Mouse (Mus musculus) olfactory bulb, adult 2 months (tissue): ENCODE data around the gene Unc119b. TPM values are rescaled to one million over a fixed set of nuclear protein-coding genes. Genes with fewer than 3 reads are reported as not detected.

Experiments used
- H3K27ac ChIP-seq: fragments of 200-500 bp; 2 replicates; pipeline ENCODE4 v1.5.1; 2012; ENCODE audit warnings: low read depth, low read length; ENCODE audit not compliant: insufficient read depth
- H3K4me1 ChIP-seq: fragments of 200-500 bp; 2 replicates; pipeline ENCODE4 v1.6.1; 2012; ENCODE audit warnings: low read length; ENCODE audit not compliant: control insufficient read depth, insufficient read depth
- H3K4me3 ChIP-seq: fragments of 200-500 bp; 2 replicates; pipeline ENCODE4 v1.5.1; 2012; ENCODE audit warnings: mild to moderate bottlenecking, low read depth, low read length, moderate library complexity; ENCODE audit not compliant: insufficient read depth
- CTCF ChIP-seq: fragments of 200-500 bp; IDR thresholded peaks from 2 replicates; pipeline ENCODE4 v1.5.1; 2012; ENCODE audit warnings: low read depth, mild to moderate bottlenecking, low read length, moderate library complexity; ENCODE audit not compliant: insufficient read depth
- POLR2A ChIP-seq: fragments of 200-500 bp; IDR thresholded peaks from 2 replicates; pipeline ENCODE4 v1.6.1; 2012; ENCODE audit warnings: mild to moderate bottlenecking, low read depth, low read length, moderate library complexity; ENCODE audit not compliant: insufficient read depth
- WGBS: fragments of 180-500 bp; shearing (Covaris S2); methylation state at CpG from one replicate; pipeline ENCODE4 v1.1.7; 2018; 5-methylcytosine and 5-hydroxymethylcytosine counted together
- polyA plus RNA-seq: library from polyadenylated mRNA; stranded (reverse); fragments of >200 nt; gene quantifications from 2 replicates; pipeline ENCODE4 v1.2.4, GENCODE M21; 2012; ENCODE audit warnings: low replicate concordance; ENCODE audit not compliant: missing spikeins, insufficient read depth, insufficient read length

Unc119b gene
- polyA plus RNA-seq, 1 experiment, result not detected

DNA sequence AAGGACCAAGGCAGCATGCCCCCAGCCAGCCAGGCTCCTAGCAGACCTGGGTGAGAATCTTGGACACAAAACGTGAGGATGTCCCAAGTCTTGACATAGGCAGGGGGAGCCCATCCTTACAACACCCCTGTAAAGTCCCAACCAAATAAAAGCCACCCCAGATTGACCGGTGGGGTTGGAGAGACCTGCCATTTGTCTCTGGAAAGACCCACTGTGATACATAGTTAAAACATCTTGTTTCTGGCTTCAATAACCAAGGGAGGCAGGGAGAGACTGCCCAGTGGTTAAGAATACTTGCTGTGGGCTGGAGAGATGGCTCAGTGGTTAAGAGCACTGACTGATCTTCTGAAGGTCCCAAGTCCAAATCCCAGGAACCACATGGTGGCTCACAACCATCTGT lies 32.5 kb downstream of the Unc119b start:
- H3K4me1 ChIP-seq, result peaks cover 10% of the 10 kb centered on the region
- H3K4me3 ChIP-seq, result no peak overlapping the region
- H3K27ac ChIP-seq, result no peak overlapping the region
- no peak for TF ChIP-seq CTCF
- no peak for TF ChIP-seq POLR2A
- WGBS, result 95% methylated on average over 2 of the region's 2 CpGs

DNA sequence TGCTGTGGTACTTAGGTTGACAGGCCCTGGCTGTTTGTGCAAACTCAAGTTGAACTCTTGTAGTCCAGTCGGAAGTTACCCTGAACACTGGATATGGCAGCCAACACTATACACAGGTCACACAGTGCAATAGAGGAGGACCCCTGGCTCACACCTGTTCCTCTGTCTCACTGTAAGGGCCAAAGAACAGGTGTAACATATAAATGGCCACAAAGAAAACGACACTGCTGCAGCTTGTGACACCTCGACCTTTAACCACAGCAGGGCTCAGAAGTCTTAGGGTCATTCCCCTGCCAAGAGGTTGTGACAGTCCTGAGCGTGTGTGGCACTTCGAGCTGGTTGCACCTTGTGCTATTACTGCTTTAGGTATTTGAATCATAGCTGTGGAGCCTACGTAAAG lies 34.3 kb downstream of the Unc119b start:
- TF ChIP-seq POLR2A, result no peak

DNA sequence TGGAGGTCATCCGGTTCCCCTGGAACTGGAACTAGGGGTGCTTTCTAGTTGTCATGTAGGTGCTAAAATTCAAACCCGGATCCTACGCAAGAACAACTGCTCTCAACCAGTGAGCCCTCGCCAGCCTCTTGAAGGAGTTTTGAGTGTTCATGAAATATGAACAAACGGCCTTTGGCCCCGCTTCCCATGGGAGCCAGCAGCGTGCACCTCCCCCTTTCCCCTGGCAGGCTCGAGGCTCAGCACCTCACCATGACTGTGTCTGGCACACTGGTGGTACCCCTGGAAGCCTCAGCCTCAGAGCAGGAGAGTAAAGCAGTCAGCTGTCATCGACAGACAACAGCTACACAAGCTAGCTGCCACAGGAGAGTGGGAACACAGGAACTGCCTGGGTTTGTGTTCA lies 34.8 kb downstream of the Unc119b start:
- Histone ChIP-seq H3K27ac (no peak overlapping the region), H3K4me1 (peaks cover 10% of the 10 kb centered on the region), H3K4me3 (no peak overlapping the region)
- 83% methylated on average over 9 of the region's 9 CpGs for WGBS
- no peak for TF ChIP-seq POLR2A
- TF ChIP-seq CTCF, result no peak

More for the DNA sequence above, 34.3 kb downstream of the Unc119b start:
- no peak overlapping the region for H3K4me3 ChIP-seq
- H3K4me1 ChIP-seq, result peaks cover 10% of the 10 kb centered on the region
- H3K27ac ChIP-seq, result no peak overlapping the region
- whole genome bisulfite sequencing, result 83% methylated on average over 6 of the region's 6 CpGs

DNA sequence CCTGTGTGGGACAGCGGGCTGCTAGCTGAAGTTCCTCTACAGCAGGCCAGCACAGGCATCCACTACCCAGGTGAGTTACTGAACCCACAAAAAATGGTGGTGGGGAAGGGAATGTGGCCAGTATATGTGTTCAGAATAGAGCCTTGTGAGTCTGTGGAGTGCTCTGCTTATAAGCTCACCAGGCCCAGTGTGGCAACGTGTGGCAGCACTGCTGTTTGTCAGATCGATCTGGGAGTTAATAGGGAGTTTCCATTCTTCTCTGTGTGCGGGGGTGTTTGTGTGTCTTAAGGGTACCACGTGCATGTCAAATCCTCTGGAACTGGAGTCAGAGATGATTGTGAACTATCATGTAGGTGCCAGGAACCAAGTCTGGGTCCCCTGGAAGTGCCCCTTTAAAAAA lies 35.2 kb downstream of the Unc119b start:
- H3K4me3 ChIP-seq, result no peak overlapping the region
- no peak overlapping the region for H3K27ac ChIP-seq
- WGBS, result 53% methylated on average over 5 of the region's 5 CpGs
- peaks cover 10% of the 10 kb centered on the region for H3K4me1 ChIP-seq
- TF ChIP-seq CTCF (no peak), POLR2A (no peak)

DNA sequence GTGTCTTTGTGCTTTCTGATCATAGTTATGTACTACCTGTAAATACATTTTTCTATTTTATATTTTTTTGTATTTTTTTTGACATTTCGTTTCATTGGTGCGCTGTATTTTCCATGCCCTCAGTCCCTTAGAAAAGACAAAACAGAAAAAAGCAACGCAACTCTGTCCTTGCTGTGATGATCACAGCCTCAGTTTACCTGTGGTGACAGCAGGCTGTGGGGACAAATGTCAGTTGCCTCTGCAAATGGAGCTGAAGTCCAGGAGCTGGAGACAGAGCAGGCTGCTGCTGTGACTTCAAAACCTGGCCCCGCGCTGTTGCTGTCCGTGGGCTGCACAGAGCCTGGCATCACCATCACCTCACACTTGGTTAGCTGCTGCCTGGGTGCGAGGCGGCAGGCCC lies 36.6 kb downstream of the Unc119b start, which contains the start of gene Gm10401:
Gene Gm10401, minus strand, starts transcription at position 101 of the 400 bp plus-strand sequence.
- Histone ChIP-seq H3K4me1 (peaks cover 10% of the 10 kb centered on the region), H3K4me3 (no peak within 1 kb of the TSS), H3K27ac (no peak within 1 kb of the TSS)
- TF ChIP-seq CTCF, result no peak
- TF ChIP-seq POLR2A, result no peak
- WGBS, result 94% methylated on average over 8 of the region's 8 CpGs

DNA sequence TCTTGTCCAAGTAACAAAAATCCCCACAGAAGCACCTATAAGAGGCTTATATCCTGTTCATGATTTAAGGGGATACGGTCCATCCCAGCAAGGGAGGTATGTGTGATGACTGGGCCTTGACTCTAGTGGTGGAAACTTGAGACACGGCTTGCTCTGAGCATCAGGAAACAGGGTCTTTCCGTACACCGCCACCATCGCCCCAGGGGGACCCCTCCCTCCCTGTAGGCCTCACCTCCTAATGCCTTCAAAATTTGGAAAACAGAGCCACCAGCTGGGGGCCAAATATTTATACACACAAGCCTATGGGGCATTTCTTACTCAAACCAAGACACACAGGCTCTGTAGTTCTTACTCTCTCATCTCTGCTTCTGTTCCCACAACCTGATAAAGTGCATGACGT lies 43.0 kb downstream of the Unc119b start:
- Histone ChIP-seq H3K4me1 (peaks cover 4% of the 10 kb centered on the region), H3K27ac (no peak overlapping the region), H3K4me3 (no peak overlapping the region)
- WGBS, result 83% methylated on average over 6 of the region's 6 CpGs
- no peak for TF ChIP-seq CTCF
- TF ChIP-seq POLR2A, result no peak

DNA sequence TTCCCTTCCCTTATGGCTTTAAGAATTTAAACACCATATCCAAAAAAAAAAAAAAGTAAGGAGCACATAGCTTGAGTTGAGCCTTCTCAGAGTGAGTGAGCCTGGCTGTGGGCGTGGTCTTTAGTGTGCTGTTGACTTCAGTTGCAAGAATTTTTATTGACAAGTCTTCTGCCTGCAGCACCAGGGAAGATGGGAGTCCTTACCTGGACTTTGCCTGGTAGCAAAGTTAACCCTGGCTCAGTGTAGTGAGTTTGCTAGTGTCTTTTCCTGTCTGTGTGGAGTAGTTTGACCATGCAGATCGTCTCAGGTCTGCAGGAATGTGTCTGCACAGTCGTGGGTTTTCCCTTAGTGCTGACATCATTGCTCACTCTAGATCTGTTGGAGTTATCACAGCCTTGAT lies 43.8 kb downstream of the Unc119b start:
- peaks cover 4% of the 10 kb centered on the region for H3K4me1 ChIP-seq
- 77% methylated on average over 3 of the region's 3 CpGs for WGBS
- H3K4me3 ChIP-seq, result no peak overlapping the region
- H3K27ac ChIP-seq, result no peak overlapping the region
- TF ChIP-seq POLR2A (no peak), CTCF (no peak)

DNA sequence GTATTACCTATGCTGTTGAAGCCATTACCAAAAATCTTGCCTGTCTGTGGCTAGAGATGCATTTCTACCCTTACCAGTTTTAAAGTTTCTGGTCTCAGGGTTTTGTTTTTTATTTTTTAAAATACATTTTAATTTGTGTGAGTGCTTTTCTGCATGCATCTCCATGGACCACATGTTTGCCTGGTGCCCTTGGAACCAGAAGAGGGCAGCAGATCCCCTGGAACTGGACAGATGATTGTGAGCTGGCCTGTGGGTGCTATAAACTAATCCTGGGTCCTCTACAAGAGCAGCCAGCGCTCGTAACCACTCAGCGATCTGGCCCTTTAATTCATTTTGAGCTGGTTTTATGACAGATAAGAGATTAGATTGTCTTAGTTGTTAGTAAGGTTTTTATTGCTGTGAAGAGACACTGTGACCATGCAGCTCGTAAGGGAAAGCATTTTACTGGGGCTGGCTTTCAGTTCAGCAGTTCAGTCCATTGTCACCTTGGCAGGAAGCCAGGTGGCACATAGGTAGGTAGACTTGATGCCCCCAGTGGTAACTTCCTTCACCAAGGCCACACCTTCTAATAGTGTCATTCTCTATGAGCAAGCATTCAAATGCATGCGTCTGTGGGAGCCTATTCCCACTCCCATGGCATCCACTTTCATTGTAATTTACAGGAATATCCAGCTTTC lies 45.0 kb downstream of the Unc119b start:
- Histone ChIP-seq H3K4me1 (peaks cover 4% of the 10 kb centered on the region), H3K4me3 (no peak overlapping the region), H3K27ac (no peak overlapping the region)
- TF ChIP-seq POLR2A, result no peak
- no peak for TF ChIP-seq CTCF
- WGBS, result 92% methylated on average over 5 of the region's 5 CpGs

DNA sequence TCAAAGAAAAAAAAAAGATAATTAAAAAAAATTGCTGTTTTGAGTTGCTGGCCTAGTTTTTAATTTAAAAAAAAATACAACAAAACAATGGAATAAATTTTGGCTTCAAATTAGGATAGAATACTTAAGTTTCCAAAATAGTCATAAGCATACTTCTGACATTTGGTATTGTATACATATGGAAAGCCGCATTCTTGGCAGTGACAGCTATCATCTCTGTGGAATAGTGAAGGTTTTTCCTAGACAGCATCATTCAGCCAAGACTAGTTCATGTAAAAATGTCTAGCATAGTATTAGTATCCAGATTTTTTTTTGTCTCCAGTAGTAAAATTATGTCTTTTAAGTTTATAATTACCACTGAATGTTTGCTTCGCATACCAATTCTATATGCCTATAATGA lies 49.1 kb downstream of the Unc119b start:
- 94% methylated on average over 2 of the region's 2 CpGs for WGBS
- TF ChIP-seq POLR2A, result no peak
- TF ChIP-seq CTCF, result no peak
- Histone ChIP-seq H3K27ac (no peak overlapping the region), H3K4me1 (no peaks in the 10 kb centered on the region), H3K4me3 (no peak overlapping the region)
